Mouse (Mus musculus) neural tube, embryonic 15.5 days (tissue): ENCODE results near the gene Pla2g4b. TPM values are rescaled to one million over a fixed set of nuclear protein-coding genes. Genes with fewer than 3 reads are reported as not detected.

Experiments used
- ATAC-seq: fragments of 200-750 bp; cut with Nextera tagmentation; 2 replicates; pipeline ENCODE4 v1.8.0; 2017; ENCODE audit warnings: mild to moderate bottlenecking, moderate TSS enrichment, moderate library complexity; ENCODE audit not compliant: low FRiP score
- H3K27ac ChIP-seq: fragments of 300-500 bp; sonication (generic); replicated peaks from 2 replicates; pipeline ENCODE4 v1.5.1; 2015; ENCODE audit warnings: mild to moderate bottlenecking, inconsistent platforms
- H3K27me3 ChIP-seq: fragments of 300-500 bp; sonication (generic); replicated peaks from 2 replicates; pipeline ENCODE4 v1.6.1; 2015; ENCODE audit warnings: inconsistent platforms
- H3K36me3 ChIP-seq: fragments of 300-500 bp; sonication (generic); 2 replicates; pipeline ENCODE4 v1.6.1; 2015; ENCODE audit warnings: inconsistent platforms
- H3K4me1 ChIP-seq: fragments of 300-500 bp; sonication (generic); 2 replicates; pipeline ENCODE4 v1.6.1; 2015; ENCODE audit warnings: inconsistent platforms
- H3K4me2 ChIP-seq: fragments of 300-500 bp; sonication (generic); 2 replicates; pipeline ENCODE4 v1.6.1; 2015; ENCODE audit warnings: inconsistent platforms, mild to moderate bottlenecking, moderate library complexity
- H3K4me3 ChIP-seq: fragments of 300-500 bp; sonication (generic); replicated peaks from 2 replicates; pipeline ENCODE4 v1.5.1; 2015; ENCODE audit warnings: mild to moderate bottlenecking, inconsistent platforms
- H3K9ac ChIP-seq: fragments of 300-500 bp; sonication (generic); replicated peaks from 2 replicates; pipeline ENCODE4 v1.6.1; 2015; ENCODE audit warnings: mild to moderate bottlenecking, inconsistent platforms
- H3K9me3 ChIP-seq: fragments of 300-500 bp; sonication (generic); replicated peaks from 2 replicates; pipeline ENCODE4 v1.6.1; 2016; ENCODE audit warnings: inconsistent platforms
- WGBS: fragments of 180-500 bp; shearing (Covaris S2); methylation state at CpG from one replicate; pipeline ENCODE4 v1.1.7; 2015; ENCODE audit warnings: mixed read lengths; 5-methylcytosine and 5-hydroxymethylcytosine counted together
- polyA plus RNA-seq: library from polyadenylated mRNA; unstranded; fragments of >200 nt; fragmentation: Nextera tagmentation; extraction: Ambion mirVana; gene quantifications from 2 replicates; pipeline ENCODE4 v1.2.1, GENCODE M21; 2015

The Pla2g4b gene
- polyA plus RNA-seq, 1 experiment from 2014 or later = 2.8 TPM

DNA sequence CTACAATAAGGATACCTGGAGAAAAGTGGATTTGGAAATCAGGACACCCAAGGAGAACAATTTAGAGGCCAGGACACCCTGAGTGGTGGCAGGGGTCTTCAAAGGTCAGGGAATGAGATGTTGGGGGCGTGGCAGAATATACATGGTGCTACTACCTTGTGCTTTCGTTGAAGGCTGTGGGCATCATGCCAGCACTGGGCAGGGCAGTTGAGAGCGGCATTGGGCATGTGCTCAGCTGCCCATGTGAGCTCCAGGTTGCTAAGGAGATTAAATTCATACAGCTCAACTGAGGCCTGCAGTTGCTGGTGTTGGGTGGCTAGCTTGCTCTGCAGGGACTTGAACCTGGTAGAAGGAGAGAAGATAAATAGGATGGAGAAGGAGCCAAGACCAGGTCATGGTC, 33.0 kb downstream of the Pla2g4b start:
- Histone ChIP-seq H3K4me2 (no peak overlapping the region), H3K27ac (no peak overlapping the region), H3K27me3 (no peaks in the 10 kb centered on the region), H3K4me1 (peaks cover 7% of the 10 kb centered on the region; the same call in 1 of the 2 replicates), H3K36me3 (no peaks in the 10 kb centered on the region), H3K4me3 (no peak overlapping the region), H3K9ac (no peak overlapping the region), H3K9me3 (no peaks in the 10 kb centered on the region)
- no peak for ATAC-seq
- 85% methylated on average over 3 of the region's 3 CpGs for WGBS

DNA sequence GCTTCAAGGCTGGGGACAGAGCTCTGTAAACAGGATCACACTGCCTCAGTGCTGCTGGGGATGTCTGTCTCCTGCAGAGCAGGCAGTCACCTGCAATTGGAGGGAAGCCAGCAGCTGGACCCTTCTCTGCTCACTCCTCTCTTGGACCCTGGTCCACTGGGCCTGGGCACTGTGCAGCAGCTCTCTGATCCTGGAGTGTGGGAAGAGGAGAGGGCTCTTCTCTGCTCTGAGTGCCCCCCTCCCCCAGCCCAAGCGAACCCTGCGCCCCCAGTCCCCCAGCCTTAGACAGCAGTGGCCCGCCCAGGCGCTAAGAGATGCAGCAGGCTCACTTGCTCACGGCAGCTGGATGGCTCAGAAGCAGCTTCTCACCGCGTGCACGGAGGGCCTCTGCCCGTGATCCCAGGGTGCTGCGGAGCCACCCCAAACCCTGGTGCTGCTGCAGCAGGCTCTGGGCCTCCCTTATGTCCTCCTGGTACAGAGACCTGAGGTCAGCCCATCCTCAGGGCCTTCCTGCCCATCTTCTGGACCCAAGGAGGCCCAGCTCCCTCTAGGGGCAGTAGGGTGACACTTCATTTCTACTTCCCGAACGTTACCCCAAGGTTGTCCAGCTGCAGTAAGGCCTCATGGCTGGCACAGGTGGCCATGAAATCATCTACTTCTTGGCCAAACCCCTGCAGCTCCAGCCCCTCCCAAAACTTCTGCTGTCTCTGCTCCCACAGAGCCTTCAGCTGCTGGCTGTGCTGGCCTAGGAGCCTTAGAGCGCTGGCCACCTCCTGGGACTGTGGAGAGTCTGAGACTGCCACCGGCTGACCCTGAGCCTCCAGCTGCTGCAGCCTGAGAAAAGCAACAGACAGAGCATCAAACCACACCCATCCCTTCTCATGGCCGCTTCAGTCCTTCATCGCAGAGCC, 35.6 kb downstream of the Pla2g4b start:
- H3K4me3 ChIP-seq = no peak overlapping the region
- no peaks in the 10 kb centered on the region for H3K36me3 ChIP-seq
- H3K9me3 ChIP-seq = no peaks in the 10 kb centered on the region
- H3K27ac ChIP-seq = no peak overlapping the region
- no peaks in the 10 kb centered on the region; the same call in 1 of the 2 replicates for H3K27me3 ChIP-seq
- 42% methylated on average over 16 of the region's 16 CpGs for WGBS
- no peak overlapping the region for H3K4me2 ChIP-seq
- H3K4me1 ChIP-seq = peaks cover 7% of the 10 kb centered on the region; the same call in 1 of the 2 replicates
- peak; percentile 46 for ATAC-seq
- no peak overlapping the region for H3K9ac ChIP-seq

GRCm38 (mm10) chr2:120069466-120069990, 36.3 kb downstream of the Pla2g4b start:
- H3K4me2 ChIP-seq = no peak overlapping the region
- H3K27ac ChIP-seq = no peak overlapping the region
- peaks cover 7% of the 10 kb centered on the region; the same call in 1 of the 2 replicates for H3K4me1 ChIP-seq
- H3K27me3 ChIP-seq = no peaks in the 10 kb centered on the region; the same call in 1 of the 2 replicates
- H3K9me3 ChIP-seq = no peaks in the 10 kb centered on the region
- H3K9ac ChIP-seq = no peak overlapping the region
- H3K4me3 ChIP-seq = no peak overlapping the region
- no peak for ATAC-seq
- H3K36me3 ChIP-seq = no peaks in the 10 kb centered on the region
- WGBS = 76% methylated on average over 8 of the region's 8 CpGs

DNA sequence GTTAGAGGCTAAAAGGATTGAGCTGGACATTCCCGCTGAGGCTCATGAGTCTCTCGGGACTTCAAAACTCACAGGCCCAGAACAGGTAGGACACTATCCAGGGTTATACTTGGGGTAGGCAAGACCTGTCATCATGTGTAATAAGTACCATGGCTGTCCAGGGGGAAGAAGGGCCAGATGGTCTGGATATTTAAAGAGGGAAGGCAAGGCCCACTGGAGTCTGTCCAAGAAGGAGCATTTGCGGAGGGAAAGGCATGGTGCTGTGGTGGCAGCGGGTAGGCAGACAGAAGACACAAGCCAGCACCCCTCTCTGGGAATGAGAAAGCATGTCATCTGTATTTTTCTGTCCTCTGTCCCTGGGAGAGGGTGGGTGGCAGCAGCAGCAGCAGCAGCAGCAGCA, 40.9 kb downstream of the Pla2g4b start:
- H3K4me1 ChIP-seq = peaks cover 13% of the 10 kb centered on the region
- H3K9me3 ChIP-seq = no peaks in the 10 kb centered on the region
- no peak overlapping the region for H3K4me2 ChIP-seq
- no peak overlapping the region for H3K9ac ChIP-seq
- H3K4me3 ChIP-seq = no peak overlapping the region
- 91% methylated on average over 4 of the region's 4 CpGs for WGBS
- no peak overlapping the region for H3K27ac ChIP-seq
- peaks cover 31% of the 10 kb centered on the region for H3K27me3 ChIP-seq
- no peaks in the 10 kb centered on the region for H3K36me3 ChIP-seq
- ATAC-seq = no peak

DNA sequence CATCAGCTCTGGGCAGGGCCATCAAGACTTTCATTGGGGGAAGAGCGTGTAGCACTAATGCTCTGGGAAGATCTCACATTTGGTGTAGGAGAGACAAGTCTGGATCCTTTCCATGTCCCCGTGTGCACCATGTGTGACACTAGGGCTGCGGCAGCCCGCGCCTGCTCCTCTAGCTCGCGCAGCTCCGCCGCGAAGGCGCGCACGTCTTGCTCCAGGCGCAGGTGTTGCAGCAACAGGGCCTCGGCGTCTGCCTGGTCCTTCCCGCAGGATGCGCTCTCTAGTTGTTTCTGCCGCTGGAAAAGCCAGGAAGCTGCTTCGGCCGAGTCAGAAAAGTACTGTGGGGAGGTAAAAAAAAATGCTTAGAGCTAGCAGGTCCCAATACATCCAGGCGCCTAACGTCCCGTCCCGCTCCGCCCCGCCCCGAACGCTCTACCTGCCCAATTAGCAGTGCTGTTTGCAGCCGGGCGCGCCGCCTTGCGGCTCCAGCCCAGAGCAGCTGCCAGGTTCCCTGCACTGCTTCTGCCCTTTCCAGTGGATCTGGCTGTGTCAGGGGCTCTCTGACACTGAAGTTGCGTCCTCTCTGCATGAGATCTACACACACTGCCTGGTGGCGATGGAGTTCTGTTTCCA, 43.0 kb downstream of the Pla2g4b start:
- Histone ChIP-seq H3K4me3 (peak overlapping the region; percentile 45), H3K4me2 (peak overlapping the region; percentile 72), H3K36me3 (no peaks in the 10 kb centered on the region), H3K4me1 (peaks cover 11% of the 10 kb centered on the region), H3K9ac (peak overlapping the region; percentile 14), H3K27me3 (peaks cover 31% of the 10 kb centered on the region), H3K27ac (no peak overlapping the region), H3K9me3 (no peaks in the 10 kb centered on the region)
- peak; percentile 80 for ATAC-seq
- WGBS = 2% methylated on average over 36 of the region's 36 CpGs

- Histone ChIP-seq H3K4me3 (no peak overlapping the region), H3K9ac (no peak overlapping the region), H3K36me3 (no peaks in the 10 kb centered on the region), H3K9me3 (no peaks in the 10 kb centered on the region), H3K4me1 (no peaks in the 10 kb centered on the region), H3K4me2 (no peak overlapping the region), H3K27ac (no peak overlapping the region), H3K27me3 (peaks cover 4% of the 10 kb centered on the region)
- ATAC-seq = no peak
- 76% methylated on average over 2 of the region's 2 CpGs for WGBS
These were observed 49.2 kb downstream of the Pla2g4b start for GRCm38 (mm10) chr2:120082416-120082815.

- H3K9ac ChIP-seq = no peak overlapping the region
- WGBS = 83% methylated on average over 14 of the region's 14 CpGs
These were observed 51.6 kb downstream of the Pla2g4b start for GRCm38 (mm10) chr2:120084593-120085361.

GRCm38 (mm10) chr2:120086038-120086437, 52.8 kb downstream of the Pla2g4b start:
- 90% methylated on average over 3 of the region's 3 CpGs for WGBS
- no peak overlapping the region for H3K9ac ChIP-seq
- no peak overlapping the region for H3K4me3 ChIP-seq
- no peaks in the 10 kb centered on the region for H3K36me3 ChIP-seq
- H3K27me3 ChIP-seq = no peaks in the 10 kb centered on the region
- no peaks in the 10 kb centered on the region for H3K4me1 ChIP-seq
- no peak for ATAC-seq
- no peak overlapping the region for H3K4me2 ChIP-seq
- H3K9me3 ChIP-seq = no peaks in the 10 kb centered on the region
- no peak overlapping the region for H3K27ac ChIP-seq

More at GRCm38 (mm10) chr2:120084593-120085361, 51.6 kb downstream of the Pla2g4b start:
- Histone ChIP-seq H3K4me1 (no peaks in the 10 kb centered on the region), H3K27me3 (no peaks in the 10 kb centered on the region), H3K27ac (no peak overlapping the region), H3K4me2 (no peak overlapping the region), H3K4me3 (no peak overlapping the region), H3K36me3 (no peaks in the 10 kb centered on the region), H3K9me3 (no peaks in the 10 kb centered on the region)
- no peak for ATAC-seq

DNA sequence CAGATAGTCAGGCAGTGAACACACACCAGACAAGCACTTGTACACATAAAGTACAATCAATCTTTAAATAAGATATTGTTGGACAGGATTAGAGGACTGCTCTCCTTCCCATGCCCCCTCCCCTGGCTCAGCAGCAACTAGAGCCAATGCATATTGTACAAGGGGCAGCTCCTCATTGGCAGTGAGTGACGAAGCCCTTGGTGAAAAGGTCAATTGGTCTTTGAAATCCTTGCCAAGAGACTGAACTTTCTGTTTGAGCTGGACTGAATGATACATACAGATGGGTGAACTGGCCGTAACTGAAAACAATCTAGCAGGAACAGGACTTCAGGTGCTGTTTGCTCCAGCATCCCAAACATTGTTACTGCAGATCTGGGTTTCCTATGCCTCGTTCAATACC, 54.2 kb downstream of the Pla2g4b start:
- WGBS = 90% methylated on average over 3 of the region's 3 CpGs

GRCm38 (mm10) chr2:120087897-120088296, 54.7 kb downstream of the Pla2g4b start:
- Histone ChIP-seq H3K9me3 (no peaks in the 10 kb centered on the region), H3K4me1 (no peaks in the 10 kb centered on the region), H3K27me3 (no peaks in the 10 kb centered on the region), H3K4me3 (no peak overlapping the region), H3K4me2 (no peak overlapping the region), H3K9ac (no peak overlapping the region), H3K36me3 (no peaks in the 10 kb centered on the region), H3K27ac (no peak overlapping the region)
- ATAC-seq = no peak
- 100% methylated on average over 2 of the region's 2 CpGs for WGBS

More for the DNA sequence above, 54.2 kb downstream of the Pla2g4b start:
- Histone ChIP-seq H3K4me3 (no peak overlapping the region), H3K4me1 (no peaks in the 10 kb centered on the region), H3K9me3 (no peaks in the 10 kb centered on the region), H3K4me2 (no peak overlapping the region), H3K27ac (no peak overlapping the region), H3K36me3 (no peaks in the 10 kb centered on the region), H3K9ac (no peak overlapping the region), H3K27me3 (no peaks in the 10 kb centered on the region)
- no peak for ATAC-seq

- no peak overlapping the region for H3K27ac ChIP-seq
- H3K9me3 ChIP-seq = no peaks in the 10 kb centered on the region
- no peak overlapping the region for H3K4me2 ChIP-seq
- WGBS = 94% methylated on average over 17 of the region's 17 CpGs
- ATAC-seq = no peak
- H3K9ac ChIP-seq = no peak overlapping the region
- no peaks in the 10 kb centered on the region for H3K36me3 ChIP-seq
- no peak overlapping the region for H3K4me3 ChIP-seq
- H3K27me3 ChIP-seq = no peaks in the 10 kb centered on the region
- H3K4me1 ChIP-seq = peaks cover 3% of the 10 kb centered on the region; the same call in 1 of the 2 replicates
These were observed 57.8 kb downstream of the Pla2g4b start for GRCm38 (mm10) chr2:120090979-120091378.
